Mouse (Mus musculus) ES-E14 (cell line): ENCODE measurements around the gene Flt3l.
A peak's percentile ranks its signal among the peaks of the same experiment; 100 is the strongest.

Source experiments
- CHD2 ChIP-seq: IDR thresholded peaks from 2 replicates; pipeline ENCODE4 v1.6.1; 2014; ENCODE audit warnings: mild to moderate bottlenecking, low read depth, low read length, inconsistent platforms
- HCFC1 ChIP-seq: IDR thresholded peaks from 2 replicates; pipeline ENCODE4 v1.6.1; 2012; ENCODE audit warnings: low read length, inconsistent platforms, borderline replicate concordance; ENCODE audit not compliant: insufficient read depth
- MAFK ChIP-seq: IDR thresholded peaks from 2 replicates; pipeline ENCODE4 v1.6.1; 2014; ENCODE audit warnings: mild to moderate bottlenecking, low read depth, low read length, inconsistent platforms; ENCODE audit not compliant: insufficient read depth
- ZNF384 ChIP-seq: IDR thresholded peaks from 2 replicates; pipeline ENCODE4 v1.6.1; 2012; ENCODE audit warnings: low read depth, low read length, inconsistent platforms

DNA sequence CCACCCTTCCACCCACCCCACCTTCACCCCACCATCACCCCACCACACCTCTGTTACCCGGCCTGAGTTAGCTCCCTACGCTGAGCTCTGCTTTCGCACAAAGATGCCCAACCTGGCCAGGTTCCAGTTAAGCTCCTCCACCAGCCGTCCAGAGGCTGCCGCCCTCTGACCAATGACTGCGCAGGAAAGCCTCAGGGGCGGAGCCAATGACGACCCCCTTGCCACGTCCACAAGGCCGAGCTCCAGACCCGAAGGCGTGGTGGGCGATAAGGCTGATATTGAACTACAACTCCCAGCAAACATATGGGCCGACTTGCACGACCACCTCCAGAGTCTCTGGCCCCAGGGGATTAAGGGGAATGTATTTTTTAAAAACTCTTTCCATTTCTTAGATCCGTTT lies 44.2 kb downstream of the Flt3l start, which contains the start of gene Rcn3:
- TF ChIP-seq ZNF384 (no peak), MAFK (no peak), HCFC1 (peak; percentile 84), CHD2 (no peak)
